Mouse (Mus musculus): ENCODE measurements at regions not wholly inside any gene's neighbourhood (a gene's known extent, or its start where the extent isn't known, plus 50 kb on each side); places are given as distances from the start of the nearest gene placed in this dataset.

- H3K36me3 ChIP-seq (ENCODE audit: insufficient read depth, low read length), result no peaks in the 10 kb centered on the region
- H3K4me1 ChIP-seq (ENCODE audit: insufficient read depth, low read length), result no peaks in the 10 kb centered on the region
- 18% methylated on average over 11 of the region's 11 CpGs for WGBS
- H3K9me3 ChIP-seq (ENCODE audit: low read length), result no peaks in the 10 kb centered on the region
- TF ChIP-seq CTCF (IDR thresholded peaks at IDR 0.05), result no peak
- no peaks in the 10 kb centered on the region for H3K27me3 ChIP-seq (ENCODE audit: insufficient read depth, low read length)
- no peak overlapping the region for H3K4me2 ChIP-seq (ENCODE audit: low read depth, low read length, poor library complexity, severe bottlenecking)
- no peak for ATAC-seq (ENCODE audit: low FRiP score)
- H3K27ac ChIP-seq (ENCODE audit: low read depth, low read length), result no peak overlapping the region
- DNase-seq (ENCODE audit: low spot score), result peak; percentile 44
- no peak overlapping the region for H3K9ac ChIP-seq (replicated peaks; ENCODE audit: low read length, poor library complexity, severe bottlenecking)
- no peak overlapping the region for H3K4me3 ChIP-seq (ENCODE audit: low read depth, low read length)
Observed at GRCm38 (mm10) chr5:116829771-116830170, 238.2 kb upstream of the Srrm4 start.

GRCm38 (mm10) chr5:116823260-116823659 is 231.6 kb upstream of the Srrm4 start:
- H3K9ac ChIP-seq (replicated peaks; ENCODE audit: low read length, poor library complexity, severe bottlenecking), result no peak overlapping the region
- 63% methylated on average over 3 of the region's 3 CpGs for WGBS
- H3K27ac ChIP-seq (ENCODE audit: low read depth, low read length), result no peak overlapping the region
- 0 out of 2 replicates have a peak, but pooled peaks cover 8% of the 10 kb centered on the region for H3K4me1 ChIP-seq (ENCODE audit: insufficient read depth, low read length)
- no peak for ATAC-seq (ENCODE audit: low FRiP score)
- no peak overlapping the region for H3K4me2 ChIP-seq (ENCODE audit: low read depth, low read length, poor library complexity, severe bottlenecking)
- TF ChIP-seq CTCF (IDR thresholded peaks at IDR 0.05), result no peak
- no peaks in the 10 kb centered on the region for H3K9me3 ChIP-seq (ENCODE audit: low read length)
- no peaks in the 10 kb centered on the region for H3K36me3 ChIP-seq (ENCODE audit: insufficient read depth, low read length)
- no peak for DNase-seq (ENCODE audit: low spot score)
- H3K27me3 ChIP-seq (ENCODE audit: insufficient read depth, low read length), result no peaks in the 10 kb centered on the region
- H3K4me3 ChIP-seq (ENCODE audit: low read depth, low read length), result no peak overlapping the region

GRCm38 (mm10) chr5:116822141-116822540 is 230.5 kb upstream of the Srrm4 start:
- DNase-seq (ENCODE audit: low spot score) (peak; percentile 37), ATAC-seq (ENCODE audit: low FRiP score) (no peak)
- Histone ChIP-seq H3K4me2 (ENCODE audit: low read depth, low read length, poor library complexity, severe bottlenecking) (no peak overlapping the region), H3K27ac (ENCODE audit: low read depth, low read length) (0 out of 2 replicates have a peak overlapping the region, but pooled peaks have one; percentile 2), H3K4me3 (ENCODE audit: low read depth, low read length) (no peak overlapping the region), H3K27me3 (ENCODE audit: insufficient read depth, low read length) (no peaks in the 10 kb centered on the region), H3K4me1 (ENCODE audit: insufficient read depth, low read length) (0 out of 2 replicates have a peak, but pooled peaks cover 8% of the 10 kb centered on the region), H3K9ac (replicated peaks; ENCODE audit: low read length, poor library complexity, severe bottlenecking) (peak overlapping the region; percentile 9; the same call in 1 of the 2 replicates), H3K9me3 (ENCODE audit: low read length) (no peaks in the 10 kb centered on the region), H3K36me3 (ENCODE audit: insufficient read depth, low read length) (no peaks in the 10 kb centered on the region)
- 15% methylated on average over 14 of the region's 14 CpGs for WGBS
- TF ChIP-seq CTCF (IDR thresholded peaks at IDR 0.05), result 0 out of 2 replicates have a peak, but pooled peaks have one; percentile 29

DNA sequence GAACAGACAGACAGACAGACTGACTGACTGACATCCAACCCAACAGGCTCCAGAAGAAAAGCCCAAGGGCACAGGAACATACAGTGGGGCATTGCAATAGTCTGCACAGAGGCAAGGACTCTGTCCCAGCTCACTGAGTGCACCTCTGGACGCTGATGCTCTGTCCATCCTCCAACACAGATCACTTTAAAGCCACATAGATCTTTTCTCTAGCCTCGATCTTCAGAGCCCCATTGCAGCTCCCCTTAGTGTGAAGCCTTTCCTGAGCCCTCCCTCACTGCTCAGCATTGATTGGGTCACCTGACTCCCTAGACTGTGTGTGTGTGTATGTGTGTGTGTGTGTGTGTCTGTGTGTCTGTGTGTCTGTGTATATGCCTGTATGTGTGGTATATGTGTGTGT is 218.2 kb upstream of the Srrm4 start:
- 0 out of 2 replicates have a peak overlapping the region, but pooled peaks have one; percentile 19 for H3K9ac ChIP-seq (replicated peaks; ENCODE audit: low read length, poor library complexity, severe bottlenecking)
- no peaks in the 10 kb centered on the region for H3K27me3 ChIP-seq (ENCODE audit: insufficient read depth, low read length)
- H3K4me3 ChIP-seq (ENCODE audit: low read depth, low read length), result no peak overlapping the region
- H3K4me1 ChIP-seq (ENCODE audit: insufficient read depth, low read length), result peaks cover 14% of the 10 kb centered on the region
- peak overlapping the region; percentile 81 for H3K27ac ChIP-seq (ENCODE audit: low read depth, low read length)
- H3K36me3 ChIP-seq (ENCODE audit: insufficient read depth, low read length), result no peaks in the 10 kb centered on the region
- no peaks in the 10 kb centered on the region for H3K9me3 ChIP-seq (ENCODE audit: low read length)
- 7% methylated on average over 2 of the region's 2 CpGs for WGBS
- peak; percentile 76 for ATAC-seq (ENCODE audit: low FRiP score)
- peak overlapping the region; percentile 18; the same call in 1 of the 2 replicates for H3K4me2 ChIP-seq (ENCODE audit: low read depth, low read length, poor library complexity, severe bottlenecking)
- peak; percentile 38 for DNase-seq (ENCODE audit: low spot score)
- TF ChIP-seq CTCF (IDR thresholded peaks at IDR 0.05), result no peak

DNA sequence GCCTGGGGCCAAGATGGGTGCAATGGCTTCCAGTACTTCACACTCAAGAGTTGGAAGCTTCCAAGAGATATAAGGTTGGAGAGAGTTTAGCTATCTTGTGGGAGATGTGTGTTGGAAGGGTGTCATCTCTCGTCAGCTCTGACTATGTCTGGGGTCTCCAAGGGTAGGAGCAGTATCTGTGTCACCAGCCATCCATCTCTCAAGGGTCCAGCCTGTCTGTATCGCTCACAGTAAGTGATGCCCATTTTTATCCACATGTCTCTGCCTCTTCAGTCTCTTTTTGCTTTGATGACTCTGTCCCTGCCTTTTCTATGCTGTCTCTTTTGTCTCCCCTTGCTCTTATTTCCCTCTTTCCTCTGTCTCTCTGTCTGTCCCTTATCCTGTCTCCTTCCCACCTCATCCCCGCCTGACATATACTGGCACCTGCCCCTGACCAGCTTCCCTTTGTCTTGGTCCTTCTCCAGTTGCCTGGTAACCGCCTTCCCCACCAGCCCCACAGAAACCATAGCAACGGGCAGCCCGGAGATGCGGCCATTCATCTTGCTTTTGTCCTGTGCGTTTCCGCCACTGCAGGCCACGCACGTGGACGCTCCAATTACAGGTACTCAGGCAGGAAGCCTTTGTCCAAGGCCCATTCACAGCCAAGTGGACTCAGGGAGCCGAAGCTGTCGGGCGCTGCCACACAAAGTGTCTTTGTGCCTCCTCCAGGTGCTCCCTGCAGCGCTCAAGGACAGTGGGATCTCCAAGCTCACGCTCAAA is 217.6 kb upstream of the Srrm4 start:
- Histone ChIP-seq H3K36me3 (ENCODE audit: insufficient read depth, low read length) (no peaks in the 10 kb centered on the region), H3K9me3 (ENCODE audit: low read length) (no peaks in the 10 kb centered on the region), H3K4me1 (ENCODE audit: insufficient read depth, low read length) (peaks cover 14% of the 10 kb centered on the region), H3K4me2 (ENCODE audit: low read depth, low read length, poor library complexity, severe bottlenecking) (peak overlapping the region; percentile 18; the same call in 1 of the 2 replicates), H3K27me3 (ENCODE audit: insufficient read depth, low read length) (no peaks in the 10 kb centered on the region), H3K4me3 (ENCODE audit: low read depth, low read length) (no peak overlapping the region), H3K27ac (ENCODE audit: low read depth, low read length) (peak overlapping the region; percentile 81), H3K9ac (replicated peaks; ENCODE audit: low read length, poor library complexity, severe bottlenecking) (0 out of 2 replicates have a peak overlapping the region, but pooled peaks have one; percentile 19)
- ATAC-seq (ENCODE audit: low FRiP score) (peak; percentile 85), DNase-seq (ENCODE audit: low spot score) (peak; percentile 88)
- WGBS, result 8% methylated on average over 17 of the region's 17 CpGs
- no peak for TF ChIP-seq CTCF (IDR thresholded peaks at IDR 0.05)

- no peaks in the 10 kb centered on the region for H3K27me3 ChIP-seq (ENCODE audit: insufficient read depth, low read length)
- H3K9me3 ChIP-seq (ENCODE audit: low read length), result no peaks in the 10 kb centered on the region
- H3K4me3 ChIP-seq (ENCODE audit: low read depth, low read length), result no peak overlapping the region
- no peak for ATAC-seq (ENCODE audit: low FRiP score)
- H3K4me2 ChIP-seq (ENCODE audit: low read depth, low read length, poor library complexity, severe bottlenecking), result no peak overlapping the region
- DNase-seq (ENCODE audit: low spot score), result no peak
- no peak overlapping the region for H3K27ac ChIP-seq (ENCODE audit: low read depth, low read length)
- H3K4me1 ChIP-seq (ENCODE audit: insufficient read depth, low read length), result no peaks in the 10 kb centered on the region
- H3K36me3 ChIP-seq (ENCODE audit: insufficient read depth, low read length), result no peaks in the 10 kb centered on the region
- WGBS, result 48% methylated on average over 2 of the region's 2 CpGs
- no peak overlapping the region for H3K9ac ChIP-seq (replicated peaks; ENCODE audit: low read length, poor library complexity, severe bottlenecking)
- no peak for TF ChIP-seq CTCF (IDR thresholded peaks at IDR 0.05)
Observed at GRCm38 (mm10) chr5:116797460-116797859, 205.8 kb upstream of the Srrm4 start.

Measured in midbrain, postnatal 0 days (tissue).